Mouse (Mus musculus) testis, adult 2 months (tissue): ENCODE measurements around the gene Snd1.

Experiments used
- CTCF ChIP-seq: fragments of 200-500 bp; IDR thresholded peaks from 2 replicates; pipeline ENCODE4 v1.5.1; 2012; ENCODE audit warnings: low read depth, mild to moderate bottlenecking, inconsistent platforms, low read length, moderate library complexity; ENCODE audit not compliant: control insufficient read depth, insufficient read depth, insufficient replicate concordance
- POLR2A ChIP-seq: fragments of 200-500 bp; IDR thresholded peaks from 2 replicates; pipeline ENCODE4 v1.6.1; 2012; ENCODE audit warnings: low read depth, mild to moderate bottlenecking, inconsistent platforms, low read length, moderate library complexity; ENCODE audit not compliant: control insufficient read depth

GRCm38 (mm10) chr6:28747025-28747424, 272.1 kb downstream of the Snd1 start:
- TF ChIP-seq POLR2A (no peak), CTCF (no peak)
